Mouse (Mus musculus) CD4-positive, CD25-positive, alpha-beta regulatory T cell, adult 2 months (primary cell): ENCODE results near the gene Itga7.
A peak's percentile ranks its signal among the peaks of the same experiment; 100 is the strongest.

Experiments
- DNase-seq: peaks from one replicate; pipeline ENCODE4 v3.0.0-alpha.2; 2012; ENCODE audit warnings: low read depth, low spot score

The Itga7 gene

GRCm38 (mm10) chr10:128911430-128911829 is 22.2 kb upstream of the Itga7 start:
- no peak for DNase-seq

DNA sequence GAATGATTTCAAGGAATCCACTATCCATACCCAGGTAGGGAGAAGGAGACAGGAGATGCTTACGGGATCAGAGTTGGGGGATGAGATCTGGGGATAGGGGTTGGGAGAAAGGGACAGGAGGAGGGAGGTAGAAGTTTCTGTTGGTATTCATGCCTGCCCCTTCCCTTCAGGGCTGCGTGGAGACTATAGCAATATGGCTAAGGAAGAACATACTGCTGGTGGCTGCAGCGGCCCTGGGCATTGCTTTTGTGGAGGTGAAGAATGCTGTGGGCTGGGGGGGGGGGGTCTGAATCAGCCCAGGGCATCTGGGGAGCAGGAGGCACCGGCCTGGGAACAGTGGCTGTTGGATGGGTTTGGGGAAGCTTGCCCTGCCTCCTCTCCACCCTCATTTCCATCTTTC is 21.4 kb upstream of the Itga7 start:
- no peak for DNase-seq

DNA sequence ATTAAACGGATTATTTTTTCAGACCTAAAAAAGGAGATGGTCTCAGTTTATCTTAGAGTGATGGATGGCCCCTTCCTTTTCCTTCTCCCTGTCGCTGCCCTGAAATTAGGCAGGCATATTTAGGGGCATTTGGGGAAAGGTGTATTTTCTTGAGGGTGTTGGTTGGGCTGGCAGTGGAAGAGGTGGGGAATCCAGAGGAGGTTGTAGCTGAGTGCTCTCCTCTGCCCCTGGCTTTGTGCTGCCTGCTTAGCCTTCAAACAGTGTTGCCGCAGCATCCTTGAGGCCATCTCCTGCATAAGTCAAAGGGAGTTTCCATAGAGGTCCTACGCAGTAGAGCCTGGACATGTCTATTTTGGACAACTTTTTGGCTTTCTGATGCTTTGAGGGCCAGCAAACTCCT is 20.8 kb upstream of the Itga7 start:
- no peak for DNase-seq

DNA sequence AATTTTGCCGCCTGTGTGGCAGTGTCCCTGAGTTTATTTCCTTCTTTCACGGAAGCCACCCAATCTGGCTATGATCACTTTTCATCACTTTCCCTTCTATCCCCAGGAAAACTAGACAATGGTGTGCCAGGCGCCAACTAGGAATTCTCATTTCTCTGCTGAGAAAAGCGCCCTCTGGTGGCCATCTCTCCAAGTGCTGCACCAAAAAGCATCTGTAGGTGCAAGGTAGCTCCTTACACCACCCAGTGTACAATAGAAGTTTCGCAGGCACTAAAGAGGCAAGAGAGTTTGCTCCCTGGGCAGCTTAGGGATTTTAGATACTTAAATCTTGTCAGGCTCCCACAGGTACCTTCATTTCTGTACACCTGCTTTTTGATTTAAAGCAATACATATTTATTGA is 20.4 kb upstream of the Itga7 start:
- DNase-seq: peak; percentile 90

- no peak for DNase-seq
These were observed 19.9 kb upstream of the Itga7 start for GRCm38 (mm10) chr10:128913696-128914095.

DNA sequence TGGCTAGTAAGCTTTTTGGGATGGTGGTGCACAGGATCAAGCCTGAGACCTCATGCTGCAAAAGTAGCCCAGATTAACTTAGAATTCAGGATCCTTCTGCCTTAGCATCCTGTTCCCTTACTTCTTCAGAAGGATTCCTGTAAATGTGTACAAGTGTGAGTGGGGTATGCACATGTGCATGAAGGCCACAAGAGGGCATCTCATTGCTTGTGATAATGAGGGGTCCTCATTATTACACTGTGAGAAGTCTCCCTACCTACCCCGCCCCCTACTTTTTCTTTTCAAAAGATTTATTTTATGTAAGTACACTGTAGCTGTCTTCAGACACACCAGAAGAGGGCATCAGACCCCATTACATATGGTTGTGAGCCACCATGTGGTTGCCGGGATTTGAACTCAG is 18.1 kb upstream of the Itga7 start:
- DNase-seq: no peak

GRCm38 (mm10) chr10:128916665-128917064 is 17.0 kb upstream of the Itga7 start:
- DNase-seq: no peak

GRCm38 (mm10) chr10:128917400-128917799 is 16.2 kb upstream of the Itga7 start:
- DNase-seq: no peak

- DNase-seq: no peak
These were observed 15.4 kb upstream of the Itga7 start for GRCm38 (mm10) chr10:128918246-128918645.

DNA sequence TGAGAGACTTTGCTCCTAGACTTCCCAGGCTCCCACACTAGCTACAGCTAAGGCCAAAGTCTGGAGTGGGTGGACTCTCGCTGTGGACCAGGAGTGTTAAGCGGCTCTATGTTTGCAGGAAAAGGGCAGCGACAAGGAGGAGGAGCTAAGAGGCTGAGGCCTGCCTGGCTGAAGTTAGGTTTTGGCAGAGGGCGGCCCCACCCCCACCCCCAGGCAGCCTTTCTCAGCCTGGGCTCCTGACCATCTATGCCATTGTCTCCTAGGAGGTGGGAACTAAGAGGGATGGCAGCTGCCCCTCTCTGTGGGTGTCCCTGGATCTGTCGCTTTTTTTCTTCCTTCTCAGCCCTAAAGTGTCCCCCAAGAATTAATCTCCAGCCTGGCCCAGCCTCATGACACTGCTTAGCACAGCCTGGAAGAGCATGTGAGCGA is 14.4 kb upstream of the Itga7 start:
- no peak for DNase-seq

DNA sequence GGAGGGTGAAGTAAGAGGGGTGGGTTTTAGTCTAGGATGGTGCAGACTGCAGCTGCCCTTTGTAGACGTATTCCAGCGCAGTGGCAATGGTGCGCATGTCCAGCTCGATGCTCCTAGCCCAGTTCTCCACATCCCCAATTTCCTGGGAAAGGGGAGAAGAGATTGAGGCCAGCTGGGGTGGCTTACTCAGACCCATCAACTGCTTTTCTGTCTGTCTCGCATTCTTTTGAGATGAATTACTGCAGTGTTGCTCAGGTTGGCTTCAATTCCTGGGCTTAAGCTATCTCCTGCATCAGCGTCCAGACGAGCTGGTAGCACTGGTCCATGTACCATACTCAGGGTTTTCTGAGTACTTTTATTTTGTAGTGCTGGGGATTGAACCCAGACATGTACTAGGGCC is 13.7 kb upstream of the Itga7 start:
- no peak for DNase-seq

DNA sequence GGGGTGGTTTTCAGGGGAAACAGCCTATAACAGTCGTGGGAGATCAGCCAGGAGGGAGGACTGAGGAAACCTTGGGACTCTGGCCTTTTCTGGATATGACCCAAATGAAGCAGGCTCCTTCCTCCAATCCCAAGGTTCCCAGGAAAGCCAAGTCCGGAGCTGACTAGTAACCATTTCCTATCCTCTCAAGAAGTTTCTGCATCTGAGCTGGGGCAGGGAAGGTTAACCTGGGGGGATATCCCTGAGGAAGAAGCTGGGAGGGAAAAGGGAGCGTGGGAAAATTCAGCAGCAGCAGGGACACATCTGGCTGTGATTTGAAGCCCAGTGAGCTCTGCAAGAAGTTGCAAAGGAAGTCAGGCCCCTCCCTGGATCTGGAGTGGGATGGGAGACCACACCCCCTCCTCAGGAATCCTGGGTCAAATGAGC is 12.9 kb upstream of the Itga7 start:
- DNase-seq: no peak

DNA sequence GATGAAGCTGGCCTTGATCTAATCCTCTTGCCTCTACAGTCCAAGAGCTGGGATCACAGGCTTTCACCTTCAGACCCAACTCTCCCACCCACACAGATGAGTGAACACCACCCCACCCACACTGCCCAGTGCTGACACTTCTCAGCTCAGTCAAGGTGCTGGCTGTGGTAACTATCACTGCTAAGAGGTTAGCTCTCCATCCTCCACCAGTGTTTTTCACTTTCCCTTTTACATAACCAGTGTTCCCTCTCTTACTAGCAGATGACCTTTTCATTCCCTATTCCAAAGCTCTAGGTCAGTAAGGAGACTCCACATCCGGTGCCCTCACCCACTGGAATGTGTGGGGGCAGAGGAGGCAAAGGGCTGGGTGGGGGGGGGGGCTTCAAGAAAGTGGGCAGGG is 12.4 kb upstream of the Itga7 start:
- DNase-seq: no peak

DNA sequence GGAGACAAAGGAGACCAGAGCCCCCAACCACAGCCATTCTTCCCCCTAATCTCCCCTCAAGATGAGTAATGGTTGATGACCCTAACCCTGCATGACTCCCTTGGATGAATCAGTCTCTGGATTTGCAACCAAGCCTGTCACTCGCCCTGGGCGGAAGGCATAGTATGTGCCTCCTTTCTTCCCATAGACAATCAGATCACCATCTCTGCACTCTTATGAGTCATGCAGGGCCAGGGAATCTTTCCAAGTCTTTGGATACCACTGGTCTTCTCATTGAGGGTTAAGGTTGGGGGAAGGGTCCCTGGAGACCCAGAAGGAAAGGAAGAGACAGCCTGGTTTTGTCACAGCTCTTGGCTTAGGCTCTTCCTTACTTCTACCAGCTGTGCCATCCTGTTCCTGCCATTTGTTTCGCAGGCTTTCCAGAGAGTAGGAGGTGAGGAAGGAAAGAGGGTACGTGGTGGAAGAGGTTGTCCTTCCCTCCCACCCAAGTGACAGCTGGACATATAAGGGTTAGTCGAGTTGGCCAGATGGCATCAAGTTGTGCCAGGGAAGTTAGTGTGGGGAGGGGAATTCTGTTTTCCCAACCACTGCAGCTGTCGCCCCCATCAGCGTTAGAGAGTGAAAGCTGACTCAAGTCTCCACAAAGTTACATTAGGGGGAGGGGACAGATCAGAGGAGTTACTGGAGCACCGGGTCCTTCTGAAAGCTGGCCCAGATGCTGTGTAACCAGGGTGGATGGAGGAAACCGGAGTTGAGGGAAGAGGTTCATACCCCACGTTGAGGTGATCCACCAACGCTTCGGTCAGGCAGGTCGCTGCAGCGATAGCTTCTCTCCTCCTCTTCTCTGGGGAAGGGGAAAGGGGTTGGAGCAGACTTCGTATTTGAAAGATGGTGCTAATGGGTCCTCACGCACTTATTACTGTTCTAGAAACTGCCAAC is 11.5 kb upstream of the Itga7 start:
- no peak for DNase-seq

DNA sequence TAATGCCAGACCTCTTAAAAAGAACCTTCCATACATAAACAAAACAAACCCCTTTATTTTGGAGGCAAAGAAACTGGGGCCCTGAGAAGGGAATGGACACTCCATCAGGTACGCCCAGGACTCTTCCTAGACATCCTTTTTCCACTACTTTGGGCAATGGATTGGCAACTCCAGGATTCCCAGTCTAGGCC is 10.9 kb upstream of the Itga7 start, which contains the start of gene Rdh5:
Gene Rdh5 (minus strand): TSS at position 67 of the 191 bp plus-strand sequence.
- DNase-seq: no peak

DNA sequence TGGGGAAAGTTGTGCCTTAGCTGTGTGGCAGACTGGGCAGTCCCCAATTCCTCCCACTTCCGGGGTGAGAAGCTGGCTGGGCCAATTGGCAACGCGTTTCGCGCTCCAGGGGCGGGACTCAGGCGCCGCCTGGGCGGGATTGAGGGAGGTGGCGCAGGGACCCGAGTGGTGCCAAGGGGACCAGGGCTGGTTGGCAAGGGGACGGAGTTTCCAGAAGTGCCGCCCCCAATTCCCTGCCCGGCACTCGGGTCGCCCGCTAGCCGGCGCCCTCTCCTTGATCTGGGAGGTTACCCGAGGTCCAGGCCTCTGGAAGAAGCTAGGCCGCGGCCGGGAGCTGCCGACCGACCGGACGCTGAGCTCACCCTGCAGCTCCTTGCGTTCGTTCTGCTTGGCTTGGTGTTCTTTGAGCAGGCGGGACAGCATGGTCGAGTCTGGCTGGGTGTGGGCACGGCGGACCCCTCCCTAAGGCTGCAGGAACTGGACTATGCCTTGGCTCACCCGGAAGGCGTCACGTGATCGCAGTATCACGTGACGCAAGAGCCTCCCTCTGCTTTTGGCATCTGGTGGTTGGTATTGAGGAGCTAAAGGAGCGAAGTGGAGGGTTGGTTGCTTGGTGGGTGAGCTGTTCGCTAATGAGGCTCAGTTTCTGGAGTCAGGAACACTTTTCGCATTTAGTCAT is 10.5 kb upstream of the Itga7 start:
- DNase-seq: peak; percentile 92

DNA sequence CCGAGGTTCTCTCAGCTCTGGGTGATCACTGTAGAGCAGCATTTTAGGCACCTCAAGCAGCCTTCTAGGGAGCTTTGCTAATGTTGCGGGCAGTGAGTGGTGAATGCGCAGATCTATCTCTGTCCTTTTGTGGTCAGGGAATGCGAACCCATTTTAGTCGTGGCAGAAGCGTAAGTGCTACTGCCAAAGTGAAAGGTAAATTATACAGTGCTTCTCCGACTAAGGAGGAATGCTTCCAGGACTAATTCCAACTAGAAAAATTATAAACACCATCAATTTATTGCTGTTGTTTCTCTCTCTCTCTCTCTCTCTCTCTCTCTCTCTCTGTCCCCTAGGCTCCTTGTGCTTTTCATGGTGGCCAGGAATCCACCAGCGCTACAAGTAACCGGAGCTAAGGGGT is 9.7 kb upstream of the Itga7 start, which contains the start of gene Bloc1s1:
Gene Bloc1s1 (minus strand): TSS at position 101 of the 400 bp plus-strand sequence.
- DNase-seq: no peak

DNA sequence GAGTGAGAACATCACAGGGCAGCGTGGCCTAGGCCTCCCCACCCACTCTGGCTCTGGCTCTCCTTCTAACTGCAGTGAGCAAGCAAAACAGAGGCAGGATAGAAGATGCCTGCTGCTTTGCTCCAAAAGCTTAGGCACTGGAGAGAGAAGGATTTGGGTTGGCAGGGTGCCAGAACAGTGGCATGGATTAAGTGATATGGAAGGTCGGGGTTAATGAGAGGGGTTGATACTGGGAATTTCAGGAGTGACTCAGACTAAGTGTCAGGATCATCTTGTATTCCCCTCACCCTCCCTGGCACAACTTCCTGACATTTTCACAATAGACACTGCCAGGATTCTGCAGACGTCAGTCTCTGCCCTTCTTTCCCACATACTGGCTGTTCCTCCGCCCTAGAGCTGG is 5.3 kb upstream of the Itga7 start:
- no peak for DNase-seq

GRCm38 (mm10) chr10:128929638-128930378 is 3.8 kb upstream of the Itga7 start:
- DNase-seq: no peak

GRCm38 (mm10) chr10:128931441-128931840 is 2.2 kb upstream of the Itga7 start:
- no peak for DNase-seq

- DNase-seq: no peak
These were observed 531 bp downstream of the Itga7 start for GRCm38 (mm10) chr10:128933976-128934721.
